Mouse (Mus musculus): ENCODE results near the gene Efcab12.

- TF ChIP-seq GATA1 (IDR thresholded peaks at IDR 0.05; ENCODE audit: low read length) (no peak), TAL1 (IDR thresholded peaks at IDR 0.05; ENCODE audit: low read length) (no peak)
Observed at GRCm38 (mm10) chr6:115772604-115773003, 65.6 kb downstream of the Efcab12 start.
